Mouse (Mus musculus) urinary bladder, postnatal 14 days (tissue): ENCODE data around the gene 1700049E17Rik1.
"Not testable (repeated sequence)": the region's sequence is repeated elsewhere in the genome, so short reads cannot be mapped to it uniquely, and the experiment has no call there.

Experiments
- DNase-seq: peaks from one replicate; pipeline ENCODE4 v3.0.0; 2021; ENCODE audit warnings: low spot score

Gene 1700049E17Rik1

GRCm38 (mm10) chr14:41924649-41925048, at the start of gene 1700049E17Rik1:
1700049E17Rik1 (plus strand) TSS chr14:41924949.
- DNase-seq: not testable (repeated sequence)

GRCm38 (mm10) chr14:41907190-41907589, 17.6 kb upstream of the 1700049E17Rik1 start, which contains the start of gene Gm7980:
Gm7980 (minus strand) TSS chr14:41907290.
- not testable (repeated sequence) for DNase-seq

GRCm38 (mm10) chr14:41943695-41944094, 18.9 kb downstream of the 1700049E17Rik1 start, which contains the start of gene 1700024B05Rik:
1700024B05Rik (plus strand) TSS chr14:41943995.
- not testable (repeated sequence) for DNase-seq

- not testable (repeated sequence) for DNase-seq
These were observed 39.3 kb downstream of the 1700049E17Rik1 start for GRCm38 (mm10) chr14:41964095-41964494.

GRCm38 (mm10) chr14:41967827-41968226, 43.1 kb downstream of the 1700049E17Rik1 start, which contains the start of gene Gm6401:
Gm6401 (minus strand) TSS chr14:41967927.
- not testable (repeated sequence) for DNase-seq

GRCm38 (mm10) chr14:41968596-41968995, 43.8 kb downstream of the 1700049E17Rik1 start:
- not testable (repeated sequence) for DNase-seq
